22 mouse cellular contexts compared by ENCODE assay signal in genomic region chr2:62489832-62490231, GRCm38 (mm10). TPM values are rescaled to one million over a fixed set of nuclear protein-coding genes. Genes with fewer than 3 reads are reported as not detected.
DNase-seq lines count a peak whose midpoint lies in the region; ATAC-seq and TF ChIP-seq lines count a peak whose summit lies in the region.
"Had no signal": no experiment of that assay in that cellular context is flagged by ENCODE, and none has a peak within 500 bp of the region (broad histone marks: within the 10 kb centered on the region; RNA-seq: fewer than 3 reads in every experiment).

No protein-coding gene starts in this region.

- no peak for DNase-seq in frontal cortex, postnatal 14 days (ENCODE audit: low spot score in 2 of 2)
- DNase-seq in G1E (ENCODE audit: low spot score), result no peak
- peak; percentile 41 for DNase-seq in brain, adult 2 months (ENCODE audit: low read depth, low spot score)
- no peak for DNase-seq in gastrocnemius, adult 18-20 months (ENCODE audit: low spot score)
- DNase-seq: adrenal gland, adult 2 months; adrenal gland, postnatal 10 days; adrenal gland, postnatal 25 days; cerebellum, adult 11-12 months; cerebellum, adult 2 months; cerebellum, adult 9-10 months; cerebellum, postnatal 10 days; cerebellum, postnatal 25 days had no signal

- no peaks in the 10 kb centered on the region for H3K36me3 ChIP-seq in G1E (replicated peaks)
- H3K36me3 ChIP-seq: embryonic facial prominence, embryonic 10.5 days; embryonic facial prominence, embryonic 12.5 days; forebrain, embryonic 12.5 days had no signal

- no peak for TF ChIP-seq CTCF in G1E (IDR thresholded peaks at IDR 0.05; ENCODE audit: low read depth, low read length)

- H3K4me1 ChIP-seq in G1E (ENCODE audit: insufficient read depth, low read depth, low read length), result peaks cover 8% of the 10 kb centered on the region
- H3K4me1 ChIP-seq: embryonic facial prominence, embryonic 10.5 days; embryonic facial prominence, embryonic 12.5 days; forebrain, embryonic 12.5 days had no signal

- H3K4me3 ChIP-seq in G1E (ENCODE audit: low read depth, low read length), result no peak overlapping the region
- H3K4me3 ChIP-seq: embryonic facial prominence, embryonic 10.5 days; embryonic facial prominence, embryonic 12.5 days; forebrain, embryonic 12.5 days had no signal

- H3K9me3 ChIP-seq in G1E (replicated peaks), result peaks cover 4% of the 10 kb centered on the region
- H3K9me3 ChIP-seq: embryonic facial prominence, embryonic 10.5 days; embryonic facial prominence, embryonic 12.5 days; forebrain, embryonic 12.5 days had no signal

- peak; percentile 59; the same call in 1 of the 2 replicates for ATAC-seq in frontal cortex, adult (ENCODE audit: low TSS enrichment)
- peak; percentile 34; the same call in 1 of the 2 replicates for ATAC-seq in G1E (ENCODE audit: extremely low read depth, insufficient number of reproducible peaks, low FRiP score, poor library complexity, severe bottlenecking)
- ATAC-seq: forebrain, embryonic 14.5 days; forebrain, embryonic 16.5 days; Patski had no signal

- H3K27me3 ChIP-seq in G1E (ENCODE audit: insufficient read depth, low read length), result no peaks in the 10 kb centered on the region
- H3K27me3 ChIP-seq: embryonic facial prominence, embryonic 12.5 days; forebrain, embryonic 12.5 days; Patski had no signal

RNA-seq across cellular contexts. Expression of gene Gcg, which starts 6.4 kb away (rescaled TPM):
- 1.7 TPM in 1 of 2 replicates, not detected in the other for total RNA-seq in G1E (2014; fragmentation: Nextera tagmentation)
- total RNA-seq in G1E (2017), result 0.16 and 0.41 TPM in 2 replicates
- polyA plus RNA-seq in G1E (2012), result 0.05 TPM in 1 of 2 replicates, not detected in the other
- not detected for total RNA-seq in gastrocnemius, adult 18-20 months (2021)
- total RNA-seq: adrenal gland, adult 2 months; adrenal gland, postnatal 10 days; adrenal gland, postnatal 25 days; ES-E14 had no signal
- polyA plus RNA-seq: adrenal gland, adult 2 months; C2C12; cerebellum, adult 2 months; cortical plate, adult 2 months; embryonic facial prominence, embryonic 10.5 days; Patski had no signal
